Mouse (Mus musculus): ENCODE data around the gene Cd3e.

Gene Cd3e

DNA sequence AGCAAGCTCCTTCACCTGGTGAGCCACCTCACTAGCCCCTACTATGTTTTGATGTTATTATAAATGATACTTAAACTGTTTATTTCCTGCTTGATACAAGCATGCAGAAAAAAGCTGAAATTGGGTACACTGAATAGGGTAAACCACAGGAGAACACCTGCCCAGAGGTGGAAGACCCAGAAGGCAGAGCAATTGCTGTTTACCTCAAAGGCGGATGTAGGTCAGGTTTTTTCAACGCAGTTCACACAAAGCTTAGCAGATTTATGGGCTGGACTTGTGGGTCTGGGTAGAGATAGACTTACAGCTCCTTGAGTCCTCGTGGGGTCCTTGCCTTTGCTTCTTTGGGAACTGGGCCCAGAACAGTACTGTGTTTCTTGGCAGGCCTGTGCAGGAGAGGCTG, 6.4 kb upstream of the Cd3e start:
- DNase-seq = no peak

DNA sequence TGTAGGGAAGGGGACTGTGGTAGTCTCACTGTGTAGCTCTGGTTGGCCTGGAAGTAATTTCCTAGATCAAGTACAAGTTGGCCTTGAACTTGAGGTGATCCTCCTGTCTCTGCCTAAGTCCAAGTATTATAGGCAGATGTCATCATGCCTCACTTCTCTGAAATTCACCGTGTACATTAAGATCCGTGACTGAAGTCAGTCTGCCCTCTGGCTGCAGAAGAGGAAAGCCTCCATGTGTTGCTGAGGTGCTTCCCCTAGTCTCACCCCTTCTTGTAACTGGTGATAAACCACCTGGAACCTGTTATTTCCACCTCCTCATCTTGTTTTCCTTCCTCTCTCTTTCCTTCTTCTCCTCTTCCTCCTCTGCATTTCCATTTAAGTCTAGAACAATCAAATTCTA, 5.5 kb upstream of the Cd3e start:
- DNase-seq = no peak

DNA sequence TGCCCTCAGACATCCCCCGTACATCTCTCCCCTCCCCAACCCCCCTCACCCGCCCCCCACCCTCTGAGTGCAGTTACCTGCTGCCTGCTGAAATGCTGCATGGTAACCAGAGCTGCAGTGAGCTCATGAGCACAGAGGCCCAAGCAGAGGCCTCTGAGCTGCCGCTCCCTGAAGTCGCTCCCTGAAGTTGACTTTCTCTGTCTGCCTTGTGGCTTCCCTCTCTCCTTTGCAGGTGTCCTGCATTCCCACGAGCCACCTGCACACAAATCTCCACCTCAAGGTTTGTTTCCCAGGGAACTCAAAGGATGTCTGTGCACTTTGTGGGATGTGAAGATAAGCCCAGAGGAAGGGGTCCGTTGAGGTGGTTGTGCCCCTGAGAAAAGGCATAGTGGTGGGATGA, 1.9 kb upstream of the Cd3e start:
- no peak for DNase-seq

DNA sequence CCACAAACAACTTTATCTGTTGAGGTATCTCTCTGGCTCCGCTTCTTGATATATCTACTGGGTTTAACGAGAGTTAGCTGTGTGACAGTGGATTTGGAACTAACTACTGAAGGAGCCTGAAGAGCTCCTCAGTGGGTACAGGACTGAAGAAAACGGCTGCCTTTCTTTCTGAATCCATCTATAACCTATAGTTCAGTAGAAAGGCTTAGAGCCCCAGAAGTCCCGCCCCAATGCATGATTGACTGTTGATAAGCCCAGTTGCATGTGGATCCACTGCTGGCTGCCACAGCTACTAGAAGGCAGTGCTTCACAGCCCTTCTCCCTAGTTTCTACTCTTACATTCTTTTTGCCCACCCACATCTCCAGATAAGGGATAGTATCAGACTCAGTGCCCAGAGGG, 1.0 kb upstream of the Cd3e start:
- no peak for DNase-seq

DNA sequence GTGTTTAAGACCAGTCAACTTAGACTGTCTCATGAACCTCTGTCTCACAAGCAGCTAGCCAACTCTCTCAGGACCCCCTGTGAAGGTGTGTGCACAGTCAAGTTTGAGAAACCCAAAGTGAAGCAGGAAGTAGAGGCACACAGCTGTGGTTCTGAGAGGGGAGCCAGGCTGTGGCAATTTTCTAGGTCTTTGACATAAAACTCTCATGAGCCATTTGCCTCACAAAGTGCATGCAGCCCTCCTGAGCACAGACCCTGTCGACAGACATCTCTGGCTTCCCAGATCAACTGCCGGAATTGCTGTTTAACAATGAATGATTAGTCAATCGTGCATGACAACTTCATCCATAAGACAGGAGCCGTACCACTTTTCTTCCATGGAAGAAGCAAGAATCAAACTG, 1.1 kb downstream of the Cd3e start:
- DNase-seq = no peak

DNA sequence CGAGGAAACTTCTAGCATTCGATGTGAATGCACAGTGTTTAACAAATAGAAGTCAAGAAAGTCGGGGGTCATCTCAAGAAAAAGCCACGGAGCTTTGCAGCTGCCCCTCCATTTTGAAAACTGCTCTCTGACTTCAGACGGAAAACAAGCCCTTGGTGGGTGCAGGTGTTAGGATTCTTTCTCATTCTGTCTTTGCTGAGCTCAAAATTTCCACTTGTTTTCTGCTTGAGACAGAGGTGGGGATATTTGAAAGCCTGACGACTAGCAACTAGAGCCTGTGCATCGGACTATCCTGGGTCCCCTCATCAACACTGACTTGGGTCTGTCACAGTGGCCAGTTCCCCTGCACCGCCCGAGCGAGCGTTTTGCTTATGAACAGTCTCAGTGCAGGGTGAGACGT, 2.0 kb downstream of the Cd3e start:
- DNase-seq = no peak

DNA sequence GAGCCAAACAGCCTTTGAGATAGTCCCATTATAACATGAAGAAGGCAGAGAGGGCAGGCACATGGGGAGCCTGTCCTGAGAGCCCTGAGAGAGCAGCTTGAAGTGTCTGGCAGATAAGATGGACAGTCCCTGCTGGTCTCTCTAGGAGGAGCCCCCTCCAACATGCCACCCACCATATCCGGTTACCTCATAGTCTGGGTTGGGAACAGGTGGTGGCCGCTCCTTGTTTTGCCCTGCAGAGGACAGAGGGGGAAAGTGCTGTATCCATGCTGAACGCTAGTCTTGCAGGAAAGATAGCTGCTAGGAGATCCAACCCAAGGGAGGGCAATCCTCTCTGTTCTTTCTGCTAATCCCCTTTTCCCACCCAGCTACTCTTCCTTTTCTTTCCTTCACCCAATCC, 9.2 kb downstream of the Cd3e start:
- no peak for DNase-seq

DNA sequence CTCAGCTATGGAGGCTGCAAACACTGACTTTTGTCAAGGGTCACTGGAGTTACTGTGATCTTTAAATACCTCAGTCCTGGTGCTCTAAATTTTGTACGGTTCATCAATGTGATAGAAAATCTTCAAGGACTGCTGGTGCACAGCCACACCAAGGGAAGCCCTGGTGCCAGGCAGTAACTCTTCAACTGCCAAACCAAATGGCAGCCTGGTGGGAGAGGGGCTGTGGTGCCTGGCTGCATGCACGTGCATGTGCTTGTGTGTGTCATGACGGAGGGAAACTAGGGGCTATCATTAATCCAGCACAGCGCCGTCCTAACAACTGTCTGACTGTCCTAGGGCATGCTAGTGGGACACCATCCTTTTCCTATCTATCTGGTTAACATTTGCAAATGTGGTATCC, 9.7 kb downstream of the Cd3e start:
- DNase-seq = no peak

DNA sequence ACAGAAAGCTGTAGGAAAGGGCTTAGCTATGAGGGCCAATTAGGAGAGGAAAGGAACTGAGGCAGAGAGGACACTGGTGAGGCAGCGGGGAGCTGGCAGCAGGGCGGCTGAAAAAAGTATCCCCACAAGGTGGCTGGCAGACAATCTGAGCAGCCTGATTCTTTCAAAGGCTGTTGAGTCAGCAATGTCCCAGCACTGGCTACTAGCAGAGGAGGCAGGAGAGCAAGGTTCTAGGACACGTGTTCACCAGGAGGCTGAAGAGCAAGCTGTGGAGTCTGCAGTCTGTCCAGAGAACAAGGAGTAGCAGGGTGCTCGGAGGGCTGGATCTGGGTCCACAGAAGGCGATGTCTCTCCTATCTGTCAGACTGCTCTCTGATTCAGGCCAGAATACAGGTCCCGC, 10.3 kb downstream of the Cd3e start:
- no peak for DNase-seq

DNA sequence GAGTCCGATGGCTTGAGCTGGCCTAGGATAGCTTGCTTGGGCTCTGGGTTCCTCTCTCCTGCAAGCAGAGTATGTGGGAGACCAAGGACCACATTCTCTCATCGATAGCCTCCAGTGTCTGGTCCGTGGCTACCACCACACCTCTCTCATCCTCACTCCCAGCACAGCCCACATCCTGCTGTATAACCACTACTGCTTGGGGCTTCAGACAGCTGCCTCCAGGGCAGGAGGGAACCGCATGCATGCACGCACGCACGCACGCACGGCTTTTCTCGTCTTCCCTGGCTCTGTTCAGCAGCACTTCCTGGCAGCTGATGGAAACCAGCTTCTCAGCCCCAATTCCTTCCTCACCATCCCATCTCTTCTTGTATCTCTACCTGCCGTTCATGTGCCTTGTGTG, 11.3 kb downstream of the Cd3e start:
- DNase-seq = no peak

DNA sequence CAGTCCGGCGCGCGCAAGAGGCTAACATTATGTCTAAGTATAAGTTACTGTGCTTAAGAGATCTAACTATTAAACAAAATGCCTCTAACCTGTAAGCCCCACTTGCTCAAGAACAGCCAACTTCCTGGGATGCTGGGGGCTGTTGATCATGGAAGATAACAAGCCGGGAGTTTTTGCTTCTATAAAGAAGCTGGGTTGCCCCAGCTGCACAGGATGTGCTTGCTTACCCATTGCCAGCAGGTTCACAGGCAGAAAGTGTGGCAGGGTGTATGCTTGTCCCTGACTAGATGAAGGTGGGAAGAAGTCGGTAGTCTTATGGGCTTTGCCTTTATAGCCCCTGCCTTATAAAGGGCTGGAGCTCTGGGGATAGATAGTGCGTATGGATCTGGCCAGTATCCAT, 12.8 kb downstream of the Cd3e start:
- DNase-seq = no peak

DNA sequence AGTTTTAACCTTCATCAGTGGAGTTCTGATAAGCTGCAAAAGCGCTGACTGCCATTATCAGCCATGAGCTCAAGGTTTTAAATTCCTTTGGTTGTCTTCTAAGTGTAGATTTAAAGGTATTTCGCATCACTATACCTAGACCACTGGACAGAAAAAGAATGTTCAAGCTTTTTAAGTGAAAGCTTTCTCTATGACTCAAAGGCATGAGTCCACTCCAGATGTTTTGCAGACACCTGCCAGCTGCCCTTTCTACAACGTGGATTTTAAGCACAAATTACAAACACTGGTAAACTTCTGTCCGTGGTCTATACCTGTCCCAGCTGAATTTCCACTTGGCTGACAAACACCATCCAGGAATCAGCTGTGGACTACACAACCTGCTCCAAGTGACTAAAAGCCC, 14.5 kb downstream of the Cd3e start:
- DNase-seq = no peak

DNA sequence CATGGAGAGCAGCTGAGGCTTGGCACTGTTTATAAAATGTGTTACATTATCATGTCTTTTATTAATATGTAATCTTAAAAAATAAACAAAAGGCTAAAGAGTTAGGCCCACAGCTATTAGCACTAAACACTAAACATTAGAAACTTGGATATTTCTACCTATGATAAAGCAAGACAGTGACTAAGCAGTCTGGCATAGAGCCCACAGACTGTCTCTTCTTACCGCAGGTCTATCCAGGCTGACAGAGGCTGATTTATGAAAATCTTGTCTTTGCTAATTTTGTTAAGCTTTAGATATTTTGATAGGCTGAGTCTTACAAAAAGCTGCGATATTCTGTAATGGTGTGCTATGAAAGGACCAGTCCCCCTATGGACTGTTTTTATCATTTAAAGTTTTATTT, 16.2 kb downstream of the Cd3e start:
- no peak for DNase-seq

DNA sequence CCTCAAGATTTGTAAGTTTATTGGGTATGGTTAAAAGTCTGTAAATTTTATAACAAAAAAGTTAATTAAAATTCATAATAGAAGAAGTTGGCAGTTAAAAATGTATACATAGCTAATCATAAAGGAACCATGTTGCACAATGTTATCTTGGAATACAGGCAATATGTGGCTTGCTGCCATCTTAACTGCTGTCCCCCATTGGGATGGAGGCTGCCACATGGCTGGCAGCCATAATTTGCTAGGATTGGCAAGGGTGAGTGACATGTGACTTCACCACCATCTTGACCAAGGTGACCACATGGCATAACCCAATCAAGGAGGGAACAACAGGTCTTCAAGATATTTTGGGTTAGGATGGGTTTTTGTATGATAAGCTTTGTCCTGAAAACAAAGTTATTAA, 17.2 kb downstream of the Cd3e start:
- DNase-seq = no peak

DNA sequence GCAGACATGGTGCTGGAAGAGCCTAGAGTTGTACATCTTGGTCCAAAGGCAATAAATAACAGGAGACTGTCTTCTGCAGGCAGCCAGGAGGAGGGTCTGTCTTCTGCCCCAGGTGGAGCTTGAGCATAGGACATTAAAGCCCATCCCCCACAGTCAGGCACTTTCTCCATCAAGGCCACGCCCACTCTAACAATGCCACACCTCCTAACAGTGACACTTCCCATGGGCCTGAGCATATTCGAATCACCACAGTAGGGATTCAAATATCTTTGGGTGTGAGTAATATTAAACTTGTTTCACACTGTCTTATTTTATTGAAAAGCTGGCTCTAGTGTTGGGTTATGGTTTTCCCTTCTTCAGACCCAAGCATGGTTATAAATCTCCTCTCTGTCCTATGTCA, 17.6 kb downstream of the Cd3e start:
- DNase-seq = no peak

DNA sequence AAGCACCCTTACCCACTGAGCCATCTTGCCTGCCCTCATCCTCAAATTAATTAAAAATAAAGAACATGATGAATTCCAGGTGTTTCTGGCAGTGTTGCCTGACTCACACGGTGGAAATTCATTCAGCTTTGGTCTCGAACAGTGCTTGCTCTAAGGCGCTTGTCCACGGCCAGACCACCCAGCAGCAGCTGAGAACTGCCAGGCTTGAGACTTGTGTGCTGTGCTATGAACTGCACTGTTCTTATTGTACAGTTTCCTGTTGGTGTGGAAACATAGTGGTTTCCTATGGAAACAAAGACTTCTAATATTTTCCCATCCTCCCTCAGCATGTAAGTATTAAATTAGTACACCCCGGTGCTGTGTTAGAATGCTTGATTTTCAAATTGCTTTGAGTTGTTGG, 22.5 kb downstream of the Cd3e start:
- DNase-seq = no peak

DNA sequence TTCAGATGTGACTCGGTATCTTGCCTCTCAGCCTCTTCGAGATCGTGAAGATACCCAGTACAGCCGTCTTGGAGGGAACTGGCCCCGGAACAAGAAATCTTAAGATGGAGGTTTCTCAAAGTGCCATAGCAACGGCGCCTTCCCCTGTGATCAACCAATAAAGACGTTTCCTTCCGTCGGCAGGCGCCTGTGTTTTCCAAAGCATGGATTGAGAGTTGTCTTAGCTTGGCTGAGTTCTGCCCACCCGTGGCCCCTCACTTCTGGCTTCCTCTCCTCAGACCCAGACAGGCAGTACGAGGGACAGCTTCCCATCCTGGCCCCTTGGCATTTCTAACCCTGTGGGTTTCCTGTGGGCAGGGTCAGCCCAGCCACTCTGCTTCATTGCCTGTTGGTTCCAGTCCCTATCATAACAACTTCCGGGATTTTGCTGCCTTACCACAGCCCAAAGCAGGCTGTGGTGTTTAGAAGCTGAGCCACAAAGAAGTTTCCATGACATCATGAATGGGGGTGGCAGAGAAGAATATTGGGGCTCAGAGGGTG, 23.1 kb downstream of the Cd3e start:
- DNase-seq = no peak

DNA sequence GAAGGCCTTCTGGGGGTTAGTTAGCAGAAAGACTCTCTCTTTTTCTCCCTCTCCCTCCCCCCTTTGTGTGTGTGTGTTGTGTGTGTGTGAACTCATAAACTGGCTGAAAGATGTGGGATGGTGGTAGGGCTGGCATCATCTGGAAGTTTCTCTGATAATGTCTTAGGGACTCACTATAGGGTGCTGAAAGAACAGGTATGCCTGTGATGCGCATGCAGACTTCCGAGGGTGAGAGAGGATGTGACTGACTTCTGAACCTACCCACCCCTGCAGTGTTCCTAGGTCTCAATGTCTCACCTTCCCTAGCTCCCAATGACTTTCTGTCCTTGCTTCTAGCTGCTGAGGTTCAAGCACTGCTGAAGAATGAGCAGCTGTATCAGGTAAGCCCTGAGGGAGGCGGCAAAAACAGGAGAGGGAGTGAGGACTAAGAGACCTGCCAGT, 23.7 kb downstream of the Cd3e start:
- DNase-seq = no peak

DNA sequence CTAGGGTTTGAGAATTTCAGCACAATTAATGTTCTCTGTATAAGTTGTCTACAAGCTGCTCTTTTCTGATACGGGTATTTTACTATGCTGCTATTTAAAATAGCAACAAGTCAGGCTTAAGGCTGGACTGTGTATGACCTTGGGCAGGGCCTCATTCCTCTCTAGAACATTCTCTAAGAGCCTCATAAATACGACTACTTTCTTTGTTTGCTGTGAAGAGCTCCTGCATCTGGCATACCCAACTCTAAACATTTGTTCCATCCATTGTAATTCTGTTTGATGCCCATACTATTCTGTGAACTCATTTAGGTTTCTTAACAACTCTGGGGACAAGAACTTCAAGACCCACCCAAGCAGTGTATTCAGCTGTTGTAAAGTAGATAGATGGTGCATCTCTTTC, 26.4 kb downstream of the Cd3e start:
- no peak for DNase-seq

DNA sequence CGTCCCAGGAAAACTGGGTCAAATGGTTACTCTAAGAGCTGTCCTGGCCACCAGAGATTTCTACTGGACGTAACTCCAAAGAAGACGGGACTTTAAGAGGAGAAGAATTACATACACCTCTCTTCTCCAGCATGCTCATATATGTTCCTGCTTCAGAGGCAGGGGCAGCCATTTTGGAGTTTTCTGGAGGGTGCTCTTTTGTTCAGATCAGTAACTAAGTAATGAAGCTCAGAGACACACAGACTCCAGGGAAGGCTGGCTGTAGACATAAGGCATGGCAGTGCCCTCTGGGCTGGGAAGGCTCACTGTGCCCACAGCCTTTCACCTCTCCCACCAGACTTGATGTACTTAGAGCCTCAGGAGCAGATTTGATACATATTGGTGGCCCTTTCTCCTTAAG, 26.9 kb downstream of the Cd3e start:
- no peak for DNase-seq

DNA sequence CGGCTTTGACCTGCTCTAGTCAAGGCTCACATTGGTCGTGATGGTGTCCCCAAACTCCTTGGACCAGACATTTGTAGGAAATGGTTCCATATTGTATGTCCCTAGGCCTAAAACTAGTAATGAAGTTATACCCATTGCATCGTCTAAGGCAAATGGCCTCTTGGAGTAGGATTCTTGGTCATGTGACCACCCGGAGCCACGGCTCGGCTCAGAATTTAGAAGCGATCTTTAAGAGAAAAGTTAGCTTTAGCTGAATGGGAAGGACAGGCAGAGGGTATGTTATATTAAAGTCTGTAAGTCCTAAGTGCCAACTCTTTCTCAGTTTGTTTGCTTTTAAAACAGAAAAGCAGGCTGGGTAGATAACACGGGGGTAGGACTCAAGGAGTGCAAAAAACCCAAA, 27.3 kb downstream of the Cd3e start:
- no peak for DNase-seq

DNA sequence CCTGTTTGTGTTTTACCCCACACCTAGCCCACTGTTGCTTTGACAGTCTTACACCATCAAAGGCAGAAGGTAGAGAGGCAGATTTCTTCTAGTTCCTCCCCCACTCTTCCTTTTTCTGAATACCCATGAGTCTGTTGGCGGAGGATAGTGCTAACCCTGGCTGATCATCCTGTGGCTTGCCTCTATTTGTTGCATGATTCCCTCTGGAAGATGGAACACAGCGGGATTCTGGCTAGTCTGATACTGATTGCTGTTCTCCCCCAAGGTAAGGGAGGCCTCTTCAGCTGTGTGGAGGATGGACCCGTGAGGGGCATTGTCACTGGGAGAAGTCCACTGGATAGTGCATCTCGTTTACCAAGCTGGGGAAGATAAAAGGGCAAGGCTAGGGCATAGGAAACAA, 27.8 kb downstream of the Cd3e start, which contains the start of gene Cd3d:
Gene Cd3d (plus strand): TSS at position 111 of the 400 bp plus-strand sequence.
- DNase-seq = no peak

DNA sequence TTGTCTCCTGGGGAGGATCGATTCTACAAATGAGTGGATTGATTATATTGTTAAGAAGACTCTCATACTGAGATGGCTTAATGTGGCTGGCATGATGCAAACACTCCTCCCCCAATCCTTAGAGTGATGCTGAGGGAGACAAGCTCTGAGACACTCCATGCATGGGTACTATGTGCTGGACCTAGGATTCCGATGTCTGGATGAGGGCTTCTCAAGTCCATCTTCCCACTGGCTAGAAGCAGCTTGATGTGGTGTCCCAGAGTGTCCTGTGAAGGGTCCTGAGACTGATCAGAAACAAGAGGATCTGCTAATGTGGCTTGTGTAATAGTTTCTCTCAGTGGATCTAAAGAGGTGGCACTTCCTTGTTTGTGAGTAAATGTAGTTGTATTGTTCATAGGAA, 28.3 kb downstream of the Cd3e start:
- DNase-seq = no peak

DNA sequence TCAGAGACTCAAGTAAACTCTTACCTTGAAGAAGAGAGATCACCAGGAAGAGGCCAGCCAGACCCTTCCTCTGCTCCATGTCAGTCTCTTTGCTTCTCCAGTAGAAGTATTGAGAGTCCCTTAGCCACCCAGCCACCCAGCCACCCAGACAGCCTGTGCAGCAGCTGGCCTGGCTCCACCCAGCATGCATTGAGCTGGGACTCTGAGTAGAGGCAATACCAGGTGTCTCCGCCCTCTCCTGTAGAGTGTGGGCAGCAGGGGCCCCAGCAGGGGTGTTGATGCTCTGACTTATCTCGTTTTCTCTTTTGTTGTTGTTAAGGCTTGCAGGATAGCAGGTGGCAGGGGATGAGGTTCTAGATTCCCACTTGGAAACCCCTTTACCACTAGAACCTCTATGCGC, 29.2 kb downstream of the Cd3e start, which contains the start of gene Cd3g:
Gene Cd3g (minus strand): TSS at position 190 of the 400 bp plus-strand sequence.
- no peak for DNase-seq

DNA sequence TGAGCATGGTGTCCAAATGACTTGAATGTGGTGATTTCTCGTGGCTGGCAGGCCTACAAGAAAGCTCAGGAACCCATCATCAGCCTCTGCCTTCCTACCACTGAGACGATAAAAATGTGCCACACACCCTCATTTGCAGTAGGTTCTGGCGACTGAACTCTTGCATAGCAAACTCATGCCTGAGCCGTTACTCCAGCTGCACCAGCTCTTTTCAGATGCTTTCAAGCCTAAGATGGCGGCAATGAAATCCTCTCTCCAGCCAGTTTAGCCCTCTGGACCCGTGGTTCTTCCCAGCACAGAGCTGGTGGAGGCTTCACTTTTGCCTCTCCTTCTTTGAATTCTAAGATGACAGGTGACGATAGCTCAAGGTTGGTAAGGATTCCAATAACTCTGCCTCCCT, 29.6 kb downstream of the Cd3e start:
- no peak for DNase-seq

DNA sequence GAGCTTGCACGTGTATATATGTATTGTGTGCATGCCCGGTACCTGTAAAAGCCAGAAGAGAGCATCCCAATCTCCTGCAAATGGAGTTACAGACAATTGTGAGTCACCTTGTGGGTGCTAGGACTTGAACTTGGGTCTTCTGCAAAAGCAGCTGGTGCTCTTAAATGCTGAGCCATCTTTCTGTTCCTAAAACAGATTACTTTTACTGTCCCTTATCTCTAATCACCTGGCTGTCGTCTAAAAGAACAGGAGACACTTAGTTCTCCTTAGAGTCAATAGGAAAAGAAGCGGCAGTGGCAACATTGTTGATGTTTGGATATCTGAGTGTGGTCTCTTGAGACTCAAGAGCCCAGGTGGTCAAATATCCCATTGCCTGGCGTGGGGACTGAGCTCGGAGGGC, 31.6 kb downstream of the Cd3e start:
- no peak for DNase-seq

All from right cerebral cortex, postnatal 14 days (tissue).